9 mouse cellular contexts compared by ENCODE assay signal in the genomic region with DNA sequence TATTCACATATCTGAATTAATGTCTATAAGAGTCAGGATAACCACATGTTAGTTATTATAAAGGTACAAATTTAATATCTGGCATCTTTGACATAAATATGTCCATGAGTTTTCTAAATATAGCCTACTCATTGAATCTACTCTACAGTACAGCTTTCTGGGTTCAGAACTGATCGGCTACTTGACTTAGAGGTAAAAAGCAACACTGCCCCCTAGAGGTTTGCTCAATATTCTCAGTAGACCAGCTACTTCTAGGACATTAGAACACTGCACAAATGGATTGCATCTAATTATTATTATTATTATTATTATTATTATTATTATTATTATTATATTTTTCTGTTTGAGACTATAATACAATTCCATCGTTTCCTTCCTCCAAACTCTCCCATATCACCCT.
DNase-seq lines count a peak whose midpoint lies in the region; ATAC-seq and TF ChIP-seq lines count a peak whose summit lies in the region.
"Had no signal": no experiment of that assay in that cellular context is flagged by ENCODE, and none has a peak within 500 bp of the region (broad histone marks: within the 10 kb centered on the region; RNA-seq: fewer than 3 reads in every experiment).

No protein-coding gene starts in this region.

- H3K4me1 ChIP-seq in heart, adult 2 months (ENCODE audit: control insufficient read depth, insufficient read depth, low read length) = no peaks in the 10 kb centered on the region
- H3K4me1 ChIP-seq in lung, embryonic 14.5 days (ENCODE audit: insufficient read depth) = no peaks in the 10 kb centered on the region
- no peaks in the 10 kb centered on the region for H3K4me1 ChIP-seq in limb, embryonic 14.5 days (ENCODE audit: control insufficient read depth, insufficient read depth, low read length)

- no peak overlapping the region for H3K4me2 ChIP-seq in lung, embryonic 14.5 days
- no peak overlapping the region for H3K4me2 ChIP-seq in limb, embryonic 14.5 days (replicated peaks; ENCODE audit: low read depth, low read length, severe bottlenecking)

- peak; percentile 53 for TF ChIP-seq CTCF in heart, adult 2 months (IDR thresholded peaks at IDR 0.05)
- peak; percentile 37 for TF ChIP-seq CTCF in lung, embryonic 14.5 days (IDR thresholded peaks at IDR 0.05; ENCODE audit: low read depth)

- H3K4me3 ChIP-seq in heart, adult 2 months = no peak overlapping the region
- H3K4me3 ChIP-seq in lung, embryonic 14.5 days (ENCODE audit: low read depth, low read length) = no peak overlapping the region
- no peak overlapping the region for H3K4me3 ChIP-seq in limb, embryonic 14.5 days (replicated peaks; ENCODE audit: low read length)

- intact Hi-C loops in heart, adult 2 months (cut with DNase I) = no loop called here
- intact Hi-C loops in left cerebral cortex, postnatal 10 days (cut with DNase I) = no loop called here

- H3K79me2 ChIP-seq in heart, adult 2 months (replicated peaks; ENCODE audit: control insufficient read depth, insufficient read depth, low read length) = no peaks in the 10 kb centered on the region

- ATAC-seq in lung, embryonic 14.5 days (ENCODE audit: insufficient read depth) = no peak
- ATAC-seq in limb, embryonic 14.5 days (ENCODE audit: low FRiP score, low read depth) = no peak

- 26% methylated on average over 2 of the region's 2 CpGs for WGBS in heart, adult 2 months
- WGBS in lung, embryonic 14.5 days = 32% methylated on average over 2 of the region's 2 CpGs
- 31% methylated on average over 2 of the region's 2 CpGs for WGBS in limb, embryonic 14.5 days

- H3K27me3 ChIP-seq in heart, adult 2 months (ENCODE audit: control insufficient read depth, insufficient read depth, low read length) = no peaks in the 10 kb centered on the region
- no peaks in the 10 kb centered on the region for H3K27me3 ChIP-seq in lung, embryonic 14.5 days (ENCODE audit: insufficient read depth, low read length)
- no peaks in the 10 kb centered on the region for H3K27me3 ChIP-seq in limb, embryonic 14.5 days (ENCODE audit: control insufficient read depth, insufficient read depth, low read length)

- no peak for DNase-seq in heart, adult 2 months
- DNase-seq in heart, adult 18-20 months = no peak
- DNase-seq in lung, embryonic 14.5 days = peak; percentile 82
- no peak for DNase-seq in lung, postnatal 25 days (ENCODE audit: low spot score)
- DNase-seq in adipocyte (ENCODE audit: low spot score) = peak; percentile 29
- peak; percentile 67 for DNase-seq in limb, embryonic 14.5 days (ENCODE audit: low spot score)
- DNase-seq in left cerebral cortex, postnatal 10 days (ENCODE audit: extremely low spot score in 1 of 2, low spot score in 2 of 2) = no peak
- DNase-seq in urinary bladder, postnatal 25 days (ENCODE audit: low spot score) = no peak
- DNase-seq: spleen, adult 18-20 months had no signal

- TF ChIP-seq EP300 in heart, adult 2 months (IDR thresholded peaks at IDR 0.05; ENCODE audit: insufficient read depth, low read depth, low read length) = no peak

- H3K9me3 ChIP-seq in lung, embryonic 14.5 days (ENCODE audit: low read depth, low read length) = no peaks in the 10 kb centered on the region
- H3K9me3 ChIP-seq in limb, embryonic 14.5 days (ENCODE audit: control insufficient read depth, low read length) = no peaks in the 10 kb centered on the region

- no peak for TF ChIP-seq POLR2A in heart, adult 2 months (IDR thresholded peaks at IDR 0.05; ENCODE audit: insufficient read depth, low read depth, low read length)
- TF ChIP-seq POLR2A in limb, embryonic 14.5 days (IDR thresholded peaks at IDR 0.05; ENCODE audit: borderline replicate concordance, extremely low read depth, insufficient read depth, insufficient read length) = no peak

- no peak overlapping the region for H3K27ac ChIP-seq in heart, adult 2 months
- no peak overlapping the region for H3K27ac ChIP-seq in lung, embryonic 14.5 days (ENCODE audit: low read depth)
- H3K27ac ChIP-seq in limb, embryonic 14.5 days (replicated peaks; ENCODE audit: low read depth, low read length) = no peak overlapping the region

- H3K36me3 ChIP-seq in heart, adult 2 months (ENCODE audit: control insufficient read depth, insufficient read depth, low read length) = no peaks in the 10 kb centered on the region
- no peaks in the 10 kb centered on the region for H3K36me3 ChIP-seq in lung, embryonic 14.5 days (ENCODE audit: insufficient read depth)
- H3K36me3 ChIP-seq in limb, embryonic 14.5 days (ENCODE audit: control insufficient read depth, insufficient read depth, low read length) = no peaks in the 10 kb centered on the region

- no peak overlapping the region for H3K9ac ChIP-seq in heart, adult 2 months (ENCODE audit: low read depth, low read length)
- H3K9ac ChIP-seq in lung, embryonic 14.5 days = no peak overlapping the region
- no peak overlapping the region for H3K9ac ChIP-seq in limb, embryonic 14.5 days (ENCODE audit: low read depth, low read length, severe bottlenecking)

Comparison
In these comparisons a context has a peak if more than half of its experiments do, and no peak if none do; other contexts are left out.
1. DNase-seq: peak in lung, embryonic 14.5 days (single experiment), adipocyte (single experiment) and limb, embryonic 14.5 days (single experiment); none in heart, adult 2 months (0 of 2), heart, adult 18-20 months (0 of 2), lung, postnatal 25 days (single experiment), left cerebral cortex, postnatal 10 days (0 of 2) and urinary bladder, postnatal 25 days (single experiment).